Mouse (Mus musculus) adrenal gland (tissue): ENCODE measurements at regions not wholly inside any gene's neighbourhood (a gene's known extent, or its start where the extent isn't known, plus 50 kb on each side); places are given as distances from the start of the nearest gene placed in this dataset.

Source experiments
- intact Hi-C: fragments of 180-260 bp; cut with DNase I; formaldehyde crosslinking; loops from one replicate; pipeline ENCODE4 v1.15.1; 2025

DNA sequence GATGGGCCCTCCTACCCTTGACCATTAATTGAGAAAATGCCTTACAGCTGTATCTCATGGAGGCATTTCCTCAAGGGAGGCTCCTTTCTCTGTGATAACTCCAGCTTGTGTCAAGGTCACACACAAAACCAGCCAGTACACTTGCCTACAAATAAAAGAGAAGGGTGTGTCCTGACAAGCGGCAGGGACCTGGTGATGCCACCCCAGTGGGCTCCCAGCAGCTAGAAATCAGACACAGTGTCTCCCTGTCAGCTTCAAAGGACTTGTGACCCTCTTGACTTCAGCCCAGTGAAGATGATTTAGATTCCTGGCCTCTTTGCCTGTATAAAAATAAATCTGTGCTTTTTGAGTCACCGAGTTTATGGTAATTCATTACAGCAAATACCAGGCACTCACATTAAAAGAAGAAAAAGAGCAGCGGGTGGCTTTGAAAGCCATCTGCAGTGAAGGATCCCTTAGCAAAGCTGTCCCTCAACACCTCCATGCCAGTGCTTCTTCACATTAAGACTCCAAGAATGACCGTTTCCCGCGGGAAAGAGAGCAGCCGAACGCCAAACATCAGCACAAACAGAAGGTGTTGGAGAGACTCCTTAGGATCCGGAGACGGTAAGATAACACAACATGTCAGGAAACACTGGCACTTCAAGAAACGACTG is 273.5 kb downstream of the Gxylt1 start:
- intact Hi-C loops: loop anchor here (10.0 kb wide), 1 partner anchor 213 kb away; no protein-coding TSS in a partner anchor

GRCm38 (mm10) chr15:93000121-93000520 is 274.9 kb downstream of the Gxylt1 start:
- intact Hi-C loops: loop anchor here (10.0 kb wide), 1 partner anchor 215 kb away; no protein-coding TSS in a partner anchor

DNA sequence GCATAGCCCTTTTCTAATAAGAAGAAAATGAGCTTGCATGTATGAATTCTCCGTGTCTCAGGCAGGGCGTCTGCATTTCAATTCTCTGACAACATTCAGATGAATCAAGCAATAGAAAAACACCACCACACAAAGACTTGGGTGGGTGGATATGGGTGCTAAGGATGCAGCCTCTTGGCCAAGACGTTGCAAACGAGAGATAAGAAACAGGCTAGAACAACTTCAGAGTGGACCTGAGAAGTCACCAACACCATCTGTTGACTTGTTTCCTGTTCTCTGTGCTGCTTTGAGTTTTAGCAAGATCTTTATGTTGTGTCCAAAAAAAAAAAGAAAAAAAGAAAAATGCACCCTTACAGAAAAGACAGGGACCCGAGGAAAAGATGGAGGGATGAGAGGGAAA is 277.0 kb downstream of the Gxylt1 start:
- intact Hi-C loops: no loop called here

GRCm38 (mm10) chr15:92994191-92994671 is 280.7 kb downstream of the Gxylt1 start:
- intact Hi-C loops: no loop called here

- intact Hi-C loops: no loop called here
Observed at GRCm38 (mm10) chr15:92993538-92994190, 281.3 kb downstream of the Gxylt1 start.

DNA sequence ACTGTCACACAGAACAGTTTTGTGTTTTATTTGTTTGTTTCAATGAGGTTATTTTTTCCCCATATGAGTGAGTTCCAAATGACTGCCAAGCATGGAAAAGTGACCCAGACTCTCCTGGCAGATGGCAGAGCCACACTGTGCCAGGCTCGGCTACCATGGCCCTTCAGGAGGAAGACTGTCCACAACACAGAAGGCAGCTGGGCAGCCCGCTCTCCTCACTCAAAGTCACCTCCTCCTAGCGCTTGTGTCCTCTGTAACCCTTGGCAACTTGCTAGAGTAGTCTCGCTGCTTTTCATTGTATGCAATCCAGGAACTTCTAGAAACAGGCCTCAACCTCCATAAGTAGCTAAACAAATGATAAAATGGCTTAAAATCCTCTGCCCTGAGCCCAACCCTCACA is 299.2 kb downstream of the Gxylt1 start:
- intact Hi-C loops: no loop called here

GRCm38 (mm10) chr15:92974931-92975330 is 300.0 kb downstream of the Gxylt1 start:
- intact Hi-C loops: no loop called here

DNA sequence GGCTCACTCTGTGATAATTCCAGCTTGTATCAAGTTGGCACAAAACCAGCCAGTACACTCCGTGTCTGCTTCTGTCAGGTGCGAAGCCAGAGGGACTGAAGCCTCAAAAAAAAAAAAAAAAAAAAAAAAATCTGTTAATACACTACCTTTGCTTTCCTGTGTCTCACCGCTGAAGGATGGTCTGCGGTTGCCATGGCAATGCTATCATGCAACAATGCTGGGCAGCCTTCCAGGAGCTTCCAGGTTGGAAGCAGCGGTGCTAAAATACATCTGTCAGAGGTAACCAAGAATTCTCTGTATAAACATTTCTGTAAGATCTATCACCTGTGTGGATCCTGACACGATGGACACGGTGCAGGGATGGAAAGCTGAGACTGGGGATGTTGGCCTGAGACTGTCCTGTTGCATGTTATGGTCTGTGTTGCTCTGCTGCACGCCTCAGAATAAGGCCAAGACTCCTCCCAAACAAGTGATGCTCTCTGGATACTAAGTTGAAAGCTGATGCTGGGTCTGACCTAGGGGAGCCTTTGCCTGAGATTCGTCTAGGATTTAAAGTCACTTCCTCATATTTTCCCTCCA is 301.2 kb downstream of the Gxylt1 start:
- intact Hi-C loops: no loop called here

- intact Hi-C loops: no loop called here
Observed at GRCm38 (mm10) chr15:92965556-92965955, 309.4 kb downstream of the Gxylt1 start.

- intact Hi-C loops: no loop called here
Observed at GRCm38 (mm10) chr15:92964901-92965300, 310.1 kb downstream of the Gxylt1 start.

- intact Hi-C loops: no loop called here
Observed at GRCm38 (mm10) chr15:92964131-92964530, 310.8 kb downstream of the Gxylt1 start.

GRCm38 (mm10) chr15:92950912-92951311 is 324.1 kb downstream of the Gxylt1 start:
- intact Hi-C loops: loop anchor here (10.0 kb wide), 1 partner anchor 264 kb away; no protein-coding TSS in a partner anchor

DNA sequence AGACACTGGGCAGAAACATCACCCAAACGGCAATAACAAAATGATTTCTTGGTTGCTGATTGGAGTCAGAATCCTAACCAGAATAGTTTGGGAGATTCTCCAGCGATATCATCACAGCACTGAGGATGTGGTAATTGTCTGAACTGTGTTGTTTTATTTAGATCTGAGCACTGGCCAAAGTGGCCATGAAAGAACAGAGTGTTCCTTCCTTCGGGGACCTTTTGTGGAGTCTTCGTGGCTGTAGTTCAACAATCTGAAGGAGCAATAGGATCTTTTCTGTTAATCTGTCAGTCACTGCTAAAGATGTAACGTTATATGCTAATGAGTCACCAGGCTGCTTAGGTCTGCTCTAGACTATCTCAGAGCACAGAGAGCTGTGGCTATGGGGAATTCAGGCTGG is 328.8 kb downstream of the Gxylt1 start:
- intact Hi-C loops: no loop called here

GRCm38 (mm10) chr15:92903821-92904220 is 371.2 kb downstream of the Gxylt1 start:
- intact Hi-C loops: no loop called here

GRCm38 (mm10) chr15:92897277-92897676 is 377.7 kb downstream of the Gxylt1 start:
- intact Hi-C loops: no loop called here

DNA sequence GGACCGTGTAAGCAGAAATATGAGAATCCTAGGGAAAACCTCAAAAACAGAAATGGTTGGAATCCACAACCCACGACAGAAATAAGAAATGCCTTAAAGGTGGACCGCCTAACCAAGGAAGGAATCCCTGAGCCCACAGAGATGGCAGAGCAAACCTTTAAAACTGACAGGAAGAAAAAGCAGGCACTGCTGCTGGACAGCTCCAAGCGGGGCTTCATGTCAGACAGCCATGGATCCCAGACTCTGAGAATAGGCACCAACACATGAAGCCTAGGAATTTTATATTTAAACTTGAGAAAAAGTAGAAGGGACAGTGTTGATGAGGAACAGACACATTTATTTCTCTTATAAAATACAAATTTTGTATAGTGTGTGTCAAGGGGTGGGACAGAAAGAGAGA is 379.1 kb downstream of the Gxylt1 start:
- intact Hi-C loops: no loop called here

DNA sequence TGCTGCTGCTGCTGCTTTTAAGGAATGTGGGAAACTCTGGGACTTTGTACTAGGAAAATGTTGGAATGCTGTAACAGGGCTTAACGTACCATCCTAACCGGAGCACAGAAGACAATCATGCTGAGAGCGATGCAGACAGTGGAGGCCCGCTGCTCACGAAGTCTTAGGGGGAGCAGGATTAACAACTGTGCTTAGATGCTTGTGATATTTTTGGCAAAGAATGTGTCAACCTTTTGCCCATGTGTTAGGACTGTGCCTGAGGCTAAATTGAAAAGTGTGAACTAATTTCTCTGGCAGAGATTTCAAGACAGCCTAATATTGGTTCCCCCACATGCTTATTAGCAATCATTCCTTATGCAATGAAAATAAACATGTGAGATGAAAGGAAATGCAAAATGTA is 398.5 kb downstream of the Gxylt1 start:
- intact Hi-C loops: no loop called here

DNA sequence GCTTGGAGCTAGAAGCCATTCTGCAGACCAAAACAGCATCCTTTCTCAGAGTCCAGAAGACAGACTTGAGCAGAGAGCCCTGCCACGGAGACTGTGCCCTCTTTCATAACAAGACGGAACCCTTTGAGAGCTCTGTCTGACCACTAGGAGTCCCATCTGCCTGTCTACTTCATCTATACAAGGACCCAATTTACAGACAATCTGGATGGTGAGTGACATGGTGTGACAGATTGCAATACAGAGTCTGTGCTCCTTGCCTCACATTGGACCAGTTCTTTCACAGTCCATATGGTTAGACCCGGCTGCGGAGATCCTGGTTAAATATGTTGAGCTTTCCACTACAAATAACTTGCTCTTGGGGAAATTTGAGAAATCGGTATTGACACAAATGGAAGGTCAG is 410.9 kb downstream of the Gxylt1 start:
- intact Hi-C loops: no loop called here

- intact Hi-C loops: no loop called here
Observed at GRCm38 (mm10) chr15:92850854-92851253, 424.1 kb downstream of the Gxylt1 start.

- intact Hi-C loops: no loop called here
Observed at GRCm38 (mm10) chr15:92840035-92840434, 434.9 kb downstream of the Gxylt1 start.

DNA sequence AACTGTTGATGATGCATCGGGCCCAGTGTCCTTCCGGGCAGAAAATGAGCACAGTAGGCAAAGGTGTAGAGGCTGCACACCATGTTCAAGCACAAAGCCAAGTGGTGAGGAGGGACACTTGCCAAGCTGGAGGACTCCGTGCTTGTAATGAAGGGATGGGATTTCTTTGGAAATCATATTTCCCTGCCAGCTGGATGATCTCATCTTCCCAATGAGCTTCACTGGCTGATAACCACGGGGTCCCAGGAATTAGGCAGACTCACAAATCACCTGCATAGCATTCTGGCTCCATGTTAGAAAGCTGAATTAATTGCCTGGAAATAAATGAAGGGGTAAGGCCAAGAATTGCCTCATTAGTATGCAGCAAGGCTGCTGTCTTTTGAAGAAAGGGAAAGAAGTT is 435.4 kb downstream of the Gxylt1 start:
- intact Hi-C loops: no loop called here

DNA sequence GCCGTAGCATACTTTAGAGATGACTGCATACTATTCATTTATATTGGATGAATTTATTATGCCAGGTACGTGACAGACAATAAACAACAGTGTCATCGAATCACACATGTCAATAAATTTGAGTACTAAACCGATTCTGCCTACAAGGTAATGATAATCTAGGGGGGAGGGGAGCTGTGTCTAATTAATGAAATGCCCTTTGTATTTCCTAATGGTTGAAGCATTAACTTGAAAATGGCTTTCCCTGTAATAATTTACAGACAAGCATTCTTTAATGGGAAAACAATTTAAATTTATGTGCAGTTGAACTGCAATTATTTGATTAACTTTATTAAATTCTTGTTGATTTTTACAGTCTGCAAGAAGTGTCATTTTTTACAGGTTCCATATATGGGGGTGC is 429.5 kb downstream of the Pdzrn4 start:
- intact Hi-C loops: no loop called here
